Mouse (Mus musculus): ENCODE results near the gene Aen.
A peak's percentile ranks its signal among the peaks of the same experiment; 100 is the strongest.

Gene Aen

GRCm38 (mm10) chr7:78893917-78894316 lies 1.7 kb upstream of the Aen start:
- no peak for DNase-seq (ENCODE audit: low read depth, low spot score)

- DNase-seq (ENCODE audit: low read depth, low spot score): no peak
These were observed 517 bp upstream of the Aen start for GRCm38 (mm10) chr7:78895021-78895652.

- DNase-seq (ENCODE audit: low read depth, low spot score): no peak
These were observed 1.9 kb downstream of the Aen start for GRCm38 (mm10) chr7:78897567-78897966.

- no peak for DNase-seq (ENCODE audit: low read depth, low spot score)
These were observed 7.7 kb downstream of the Aen start for GRCm38 (mm10) chr7:78903174-78903870.

- no peak for DNase-seq (ENCODE audit: low read depth, low spot score)
These were observed 8.5 kb downstream of the Aen start for GRCm38 (mm10) chr7:78904175-78904574.

GRCm38 (mm10) chr7:78909026-78909425 lies 13.4 kb downstream of the Aen start:
- no peak for DNase-seq (ENCODE audit: low read depth, low spot score)

GRCm38 (mm10) chr7:78910336-78911098 lies 14.9 kb downstream of the Aen start:
- peak; percentile 30 for DNase-seq (ENCODE audit: low read depth, low spot score)

GRCm38 (mm10) chr7:78911209-78911608 lies 15.6 kb downstream of the Aen start:
- DNase-seq (ENCODE audit: low read depth, low spot score): no peak

- DNase-seq (ENCODE audit: low read depth, low spot score): peak; percentile 32
These were observed 16.8 kb downstream of the Aen start for GRCm38 (mm10) chr7:78912253-78912973.

GRCm38 (mm10) chr7:78912974-78913474 lies 17.4 kb downstream of the Aen start, which contains the start of gene Isg20:
Gene Isg20, plus strand, starts transcription at chr7:78913424.
- DNase-seq (ENCODE audit: low read depth, low spot score): no peak

- no peak for DNase-seq (ENCODE audit: low read depth, low spot score)
These were observed 18.2 kb downstream of the Aen start for GRCm38 (mm10) chr7:78913649-78914544.

- DNase-seq (ENCODE audit: low read depth, low spot score): no peak
These were observed 18.8 kb downstream of the Aen start for GRCm38 (mm10) chr7:78914545-78914845.

GRCm38 (mm10) chr7:78914896-78915510 lies 19.3 kb downstream of the Aen start:
- DNase-seq (ENCODE audit: low read depth, low spot score): no peak

- DNase-seq (ENCODE audit: low read depth, low spot score): no peak
These were observed 23.0 kb downstream of the Aen start for GRCm38 (mm10) chr7:78918686-78919085.

GRCm38 (mm10) chr7:78922506-78922905 lies 26.9 kb downstream of the Aen start:
- DNase-seq (ENCODE audit: low read depth, low spot score): no peak

GRCm38 (mm10) chr7:78924300-78924699 lies 28.6 kb downstream of the Aen start:
- peak; percentile 87 for DNase-seq (ENCODE audit: low read depth, low spot score)

- DNase-seq (ENCODE audit: low read depth, low spot score): no peak
These were observed 29.1 kb downstream of the Aen start for GRCm38 (mm10) chr7:78924796-78925195.

- no peak for DNase-seq (ENCODE audit: low read depth, low spot score)
These were observed 30.0 kb downstream of the Aen start for GRCm38 (mm10) chr7:78925680-78926079.

GRCm38 (mm10) chr7:78926156-78926555 lies 30.5 kb downstream of the Aen start:
- no peak for DNase-seq (ENCODE audit: low read depth, low spot score)

GRCm38 (mm10) chr7:78927266-78927665 lies 31.6 kb downstream of the Aen start:
- no peak for DNase-seq (ENCODE audit: low read depth, low spot score)
